Mouse (Mus musculus) CH12.LX (cell line): ENCODE data around the gene Gltpd2.
A peak's percentile ranks its signal among the peaks of the same experiment; 100 is the strongest.

ENCODE experiments used
- CHD1 ChIP-seq: IDR thresholded peaks from 2 replicates; pipeline ENCODE4 v1.6.1; 2012; ENCODE audit warnings: low read depth, low read length, improper control_type of control experiment, inconsistent platforms
- CHD2 ChIP-seq: IDR thresholded peaks from 2 replicates; pipeline ENCODE4 v1.6.1; 2011; ENCODE audit warnings: low read length, improper control_type of control experiment
- CTCF ChIP-seq, 2 experiments: IDR thresholded peaks in 1 of 2; conservative IDR thresholded peaks in 1 of 2; 2 replicates each; pipeline ENCODE4 v1.5.1; 2011 to 2012; ENCODE audit warnings: low read depth in 2 of 2, low read length in 2 of 2, improper control_type of control experiment in 1 of 2, inconsistent platforms in 1 of 2, mild to moderate bottlenecking in 1 of 2, moderate library complexity in 1 of 2
- EP300 ChIP-seq: IDR thresholded peaks from 2 replicates; pipeline ENCODE4 v1.6.1; 2011; ENCODE audit warnings: low read length, improper control_type of control experiment
- KAT2A ChIP-seq: IDR thresholded peaks from 2 replicates; pipeline ENCODE4 v1.6.1; 2012; ENCODE audit warnings: low read length, improper control_type of control experiment, inconsistent platforms; ENCODE audit not compliant: insufficient replicate concordance
- MAX ChIP-seq: IDR thresholded peaks from 2 replicates; pipeline ENCODE4 v1.6.1; 2011; ENCODE audit warnings: low read length, improper control_type of control experiment
- PAX5 ChIP-seq: IDR thresholded peaks from 2 replicates; pipeline ENCODE4 v1.6.1; 2012; ENCODE audit warnings: low read length, inconsistent platforms, mixed read lengths
- POLR2A ChIP-seq: IDR thresholded peaks from 2 replicates; pipeline ENCODE4 v1.6.1; 2011; ENCODE audit warnings: low read depth, mild to moderate bottlenecking, improper control_type of control experiment, low read length
- RAD21 ChIP-seq: IDR thresholded peaks from 2 replicates; pipeline ENCODE4 v1.6.1; 2011; ENCODE audit warnings: low read depth, mild to moderate bottlenecking, low read length, improper control_type of control experiment, moderate library complexity
- RCOR1 ChIP-seq: conservative IDR thresholded peaks from 2 replicates; pipeline ENCODE4 v1.6.1; 2012; ENCODE audit warnings: low read depth, mild to moderate bottlenecking, inconsistent platforms, low read length, improper control_type of control experiment
- SMC3 ChIP-seq: IDR thresholded peaks from 2 replicates; pipeline ENCODE4 v1.6.1; 2011; ENCODE audit warnings: low read depth, low read length, improper control_type of control experiment
- TCF12 ChIP-seq: IDR thresholded peaks from 2 replicates; pipeline ENCODE4 v1.6.1; 2014; ENCODE audit warnings: low read depth, mild to moderate bottlenecking, inconsistent platforms, low read length, improper control_type of control experiment
- USF1 ChIP-seq: IDR thresholded peaks from 2 replicates; pipeline ENCODE4 v1.6.1; 2014; ENCODE audit warnings: low read depth, mild to moderate bottlenecking, inconsistent platforms, low read length, improper control_type of control experiment
- ZMIZ1 ChIP-seq: IDR thresholded peaks from 2 replicates; pipeline ENCODE4 v1.6.1; 2012; ENCODE audit warnings: low read depth, mild to moderate bottlenecking, inconsistent platforms, low read length, improper control_type of control experiment

GRCm38 (mm10) chr11:70513520-70513919 lies 5.5 kb upstream of the Gltpd2 start:
- TF ChIP-seq USF1 (no peak), RAD21 (no peak; the same call in none of the 2 replicates), CTCF (conservative IDR thresholded peaks at IDR 0.05 in 1 of 2, IDR thresholded peaks at IDR 0.05 in 1 of 2; ENCODE audit: low read depth in 2 of 2, low read length in 2 of 2) (peak in 1 of 2 experiments; percentile 39; a peak in 2 of 4 replicates), TCF12 (no peak), RCOR1 (no peak), EP300 (no peak; the same call in 1 of the 2 replicates), ZMIZ1 (no peak), MAX (peak; percentile 50; the same call in 1 of the 2 replicates), CHD1 (0 out of 2 replicates have a peak, but pooled peaks have one; percentile 2), SMC3 (no peak), KAT2A (no peak), POLR2A (peak; percentile 46; the same call in 1 of the 2 replicates), CHD2 (no peak), PAX5 (no peak)
